Mouse (Mus musculus) heart, adult 18-20 months (tissue): Measurements from ENCODE around the gene Gnaq. TPM values are rescaled to one million over a fixed set of nuclear protein-coding genes. Genes with fewer than 3 reads are reported as not detected.

Experiments used
- DNase-seq, 2 experiments: peaks; one replicate each; pipeline ENCODE4 v3.0.0; 2021 to 2022; ENCODE audit warnings: mixed read lengths in 1 of 2
- total RNA-seq, 2 experiments: library from RNA; stranded (reverse); gene quantifications; 2 replicates each; pipeline ENCODE4 v1.2.3; 2021

Gene Gnaq
- total RNA-seq, 2 experiments from 2014 or later, result 22.3 to 23.9 TPM

DNA sequence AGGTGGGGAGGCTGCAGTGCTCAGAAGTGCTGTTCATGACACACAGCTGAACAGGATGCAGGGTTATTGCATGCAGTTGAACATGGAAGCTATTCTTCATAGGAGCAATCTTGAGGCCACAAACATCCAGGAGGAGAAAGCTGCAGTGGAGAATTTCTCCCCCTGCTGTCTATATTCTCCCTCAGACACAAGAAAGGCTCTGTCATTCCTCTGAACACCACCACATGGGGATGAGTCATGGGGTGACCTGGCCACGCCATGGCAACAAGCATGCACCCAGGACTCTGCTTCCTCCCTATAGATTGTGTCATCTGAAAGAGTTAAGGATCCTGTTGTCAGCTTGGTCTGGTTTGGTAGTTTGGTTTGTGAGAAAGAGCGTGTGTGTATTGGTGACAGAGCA is 239.0 kb downstream of the Gnaq start:
- DNase-seq, result no peak

DNA sequence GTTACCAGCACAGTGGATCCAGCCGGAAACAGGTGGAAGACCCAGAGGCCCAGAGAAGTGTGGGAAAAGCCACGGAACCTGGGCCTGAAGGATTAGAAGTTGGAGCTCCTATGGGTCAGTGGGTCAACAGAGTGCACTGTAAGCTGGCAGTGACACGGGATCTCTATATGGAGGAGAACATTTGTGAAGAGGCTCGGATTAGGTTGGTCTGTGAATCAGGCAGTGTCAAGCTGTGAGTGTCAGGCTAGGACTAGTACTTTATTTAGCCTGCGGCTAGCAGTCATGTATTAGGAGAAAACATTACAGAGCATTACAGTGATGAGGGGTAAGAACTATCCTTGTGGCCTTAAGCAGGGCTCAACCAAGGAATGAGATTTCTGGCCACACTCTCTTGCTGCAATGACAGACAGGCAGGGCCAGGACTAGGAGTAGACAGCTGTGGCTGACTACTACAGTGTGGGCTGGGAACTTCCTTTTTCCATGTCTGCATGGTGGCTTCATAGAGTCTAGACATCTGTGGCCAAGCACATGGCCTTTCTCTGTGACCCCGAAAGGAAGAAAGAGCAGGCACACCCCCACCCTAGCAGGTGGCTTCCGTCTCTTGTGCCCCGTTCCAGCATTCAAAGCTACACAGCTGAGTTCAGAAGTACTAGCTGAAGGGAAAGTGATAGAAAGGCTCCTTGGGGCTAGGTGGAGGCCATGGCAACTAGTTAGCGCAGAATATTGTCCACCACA is 240.3 kb downstream of the Gnaq start:
- peak; percentile 25 to 47 for DNase-seq

DNA sequence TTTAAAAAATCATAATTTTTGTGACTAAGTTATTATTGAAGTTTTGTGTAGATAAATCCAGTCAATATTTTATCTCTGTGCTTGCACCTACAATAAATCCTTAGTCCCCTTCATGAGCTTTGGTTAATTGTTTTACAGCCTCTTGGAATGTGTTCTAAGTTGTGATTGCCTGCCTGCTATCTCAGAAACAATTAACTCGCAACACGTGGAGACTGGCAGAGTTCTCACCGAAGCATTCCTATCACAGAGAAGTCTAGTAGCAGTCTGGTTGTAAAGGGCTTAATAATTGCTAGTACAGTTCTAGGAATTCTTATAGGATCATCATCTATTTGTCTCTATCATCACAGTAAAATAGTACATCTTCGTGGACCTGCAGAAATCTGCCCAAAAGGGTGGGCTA is 243.2 kb downstream of the Gnaq start:
- no peak for DNase-seq

DNA sequence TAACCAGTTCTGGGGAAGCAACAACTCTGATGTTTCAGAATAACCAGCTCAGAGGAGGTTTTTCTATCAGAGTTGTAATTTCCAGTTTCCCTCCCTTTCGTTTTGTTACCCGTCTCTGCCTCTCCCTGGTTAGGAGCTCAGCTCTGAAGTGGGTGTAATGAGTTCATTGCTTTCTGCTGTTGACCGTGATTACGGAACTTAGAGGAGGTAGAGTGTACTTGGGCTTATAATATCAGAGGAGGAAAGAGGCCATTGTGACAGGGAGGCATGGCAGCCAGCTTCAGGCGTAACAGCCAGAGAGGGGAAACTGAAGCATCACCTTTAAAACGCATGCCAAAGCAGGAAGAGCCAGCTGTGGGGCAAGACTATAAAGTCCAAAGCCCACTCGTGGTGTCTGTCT is 245.9 kb downstream of the Gnaq start:
- DNase-seq, result no peak

DNA sequence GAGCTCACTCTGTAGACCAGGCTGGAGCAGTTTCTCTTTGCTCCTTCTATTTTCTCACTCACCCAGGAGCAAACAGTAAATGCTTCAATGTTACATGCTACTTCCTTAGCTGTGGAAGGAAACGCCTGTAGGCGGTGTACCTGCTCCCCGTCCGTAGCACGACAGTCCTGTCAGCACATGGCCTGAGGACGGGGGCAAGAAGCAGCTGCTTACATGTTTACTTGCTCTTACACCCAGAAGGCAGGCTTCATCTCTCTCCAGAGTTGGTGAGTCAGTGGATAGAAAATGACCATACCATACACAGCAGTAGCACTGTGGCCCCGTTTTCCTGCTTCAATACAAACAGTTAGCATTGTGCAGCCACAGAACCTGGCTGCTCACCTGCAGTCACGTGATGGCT is 247.1 kb downstream of the Gnaq start:
- no peak for DNase-seq

DNA sequence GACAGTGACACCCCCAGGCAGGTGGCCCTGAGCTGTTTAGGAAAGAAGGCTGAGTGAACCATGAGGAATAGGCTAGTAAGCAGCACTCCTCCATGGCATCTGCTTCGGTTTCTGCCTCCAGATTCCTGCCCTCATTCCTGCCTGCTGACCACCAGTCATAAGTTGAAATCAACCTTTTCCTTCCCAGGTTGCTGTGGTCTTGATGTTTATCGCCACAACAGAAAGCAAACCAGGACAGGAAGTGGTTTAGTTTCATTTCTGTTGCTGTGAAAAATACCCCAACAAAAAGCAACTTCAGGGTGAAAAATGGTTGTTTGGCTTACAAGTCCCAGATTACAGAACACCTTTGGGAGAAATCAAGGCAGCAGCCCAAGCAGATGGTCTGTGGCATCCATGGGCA is 249.8 kb downstream of the Gnaq start:
- DNase-seq, result no peak

DNA sequence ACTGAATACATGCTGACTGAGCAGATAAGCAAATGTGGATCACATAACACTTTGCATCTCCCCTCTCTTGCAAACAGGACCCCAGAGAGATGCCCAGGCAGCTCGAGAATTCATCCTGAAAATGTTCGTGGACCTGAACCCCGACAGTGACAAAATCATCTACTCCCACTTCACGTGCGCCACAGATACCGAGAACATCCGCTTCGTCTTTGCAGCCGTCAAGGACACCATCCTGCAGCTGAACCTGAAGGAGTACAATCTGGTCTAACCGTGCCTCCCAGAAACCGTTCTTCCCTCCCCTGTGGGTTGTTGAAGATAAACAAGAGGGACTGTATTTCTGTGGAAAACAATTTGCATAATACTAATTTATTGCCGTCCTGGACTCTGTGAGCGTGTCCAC is 250.5 kb downstream of the Gnaq start:
- no peak for DNase-seq

DNA sequence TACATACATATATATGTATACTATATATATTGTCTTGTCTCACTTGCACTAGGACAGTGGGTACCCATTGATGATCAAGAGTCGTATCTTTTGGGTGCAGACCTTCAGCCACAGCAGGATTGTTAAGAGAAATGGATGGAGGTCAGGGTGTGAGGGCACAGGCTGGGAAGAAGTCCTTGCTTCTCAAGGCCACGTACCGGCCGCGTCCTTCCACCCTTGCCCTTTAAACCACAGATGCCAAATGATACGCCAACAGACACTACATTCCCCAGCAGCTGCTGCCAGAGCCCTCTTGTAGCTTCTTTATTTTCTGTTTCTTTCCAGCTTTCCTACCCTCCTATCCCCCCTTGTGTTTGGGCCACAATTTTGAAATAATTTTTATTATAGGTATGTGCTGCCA is 251.5 kb downstream of the Gnaq start:
- no peak for DNase-seq

DNA sequence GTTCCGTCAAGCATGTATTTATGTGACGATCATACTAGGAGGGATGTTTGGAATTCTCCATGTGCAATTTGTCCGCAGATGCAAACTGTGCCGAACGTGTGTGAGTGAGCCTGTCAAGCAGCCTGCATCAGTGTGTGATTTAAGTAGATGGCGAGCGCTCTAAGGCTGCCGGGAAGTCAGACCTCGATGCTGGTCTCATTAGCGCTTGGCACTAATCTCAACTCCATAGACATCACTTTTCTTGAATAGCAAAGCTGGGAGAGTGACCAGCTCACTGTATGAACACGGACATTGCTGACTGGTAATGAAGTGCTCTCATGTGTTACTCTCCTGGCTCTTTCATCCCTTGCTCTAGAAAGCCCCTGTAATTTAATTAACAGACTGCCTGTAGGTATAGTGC is 252.3 kb downstream of the Gnaq start:
- no peak for DNase-seq

DNA sequence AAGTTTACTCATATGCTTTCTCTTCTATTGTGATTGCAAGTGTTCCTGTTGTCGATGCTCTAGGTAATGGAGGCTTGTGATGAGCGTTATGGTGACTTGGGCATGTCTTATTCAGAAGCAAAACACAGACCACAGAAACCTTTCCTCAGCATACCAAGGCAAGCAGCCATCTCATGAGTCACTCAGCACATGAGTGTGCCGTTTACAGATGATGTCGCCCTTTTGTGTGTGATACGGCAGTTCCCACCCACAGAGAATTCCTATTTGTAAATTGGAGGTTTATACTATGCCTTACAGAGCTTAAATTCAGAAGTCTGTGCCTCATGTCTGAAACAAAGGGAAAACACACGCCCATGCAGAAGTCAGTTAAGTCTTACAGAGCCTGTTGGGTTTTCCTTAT is 253.9 kb downstream of the Gnaq start:
- DNase-seq, result peak; percentile 17 to 20

DNA sequence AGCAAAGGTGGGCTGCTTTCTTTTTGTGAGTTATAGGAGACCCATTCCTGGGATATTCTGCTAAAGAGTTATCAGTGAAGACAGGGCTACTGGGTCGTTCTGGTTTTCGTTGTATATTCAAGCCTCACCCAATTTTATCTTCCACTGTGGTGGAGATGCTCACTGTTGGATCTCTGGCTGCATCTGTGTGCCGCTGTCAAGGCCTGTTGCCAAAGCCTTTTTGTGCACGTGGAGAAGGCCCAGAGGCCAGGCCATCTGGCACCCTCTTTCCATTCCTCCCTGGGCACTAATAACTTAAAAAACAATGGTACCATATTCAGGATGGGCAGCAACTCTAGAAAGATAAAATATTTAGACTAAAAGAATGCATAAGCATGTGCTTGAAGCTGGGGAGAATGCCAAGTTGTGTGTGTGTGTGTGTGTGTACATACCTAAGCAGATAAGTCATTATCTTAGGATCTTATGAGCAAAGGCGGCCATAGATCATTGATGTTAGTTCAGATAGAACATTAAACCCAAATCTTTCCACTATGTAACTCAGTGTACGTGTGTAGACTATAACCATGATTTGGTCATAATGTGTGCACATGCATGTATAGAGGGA is 257.7 kb downstream of the Gnaq start:
- no peak for DNase-seq

DNA sequence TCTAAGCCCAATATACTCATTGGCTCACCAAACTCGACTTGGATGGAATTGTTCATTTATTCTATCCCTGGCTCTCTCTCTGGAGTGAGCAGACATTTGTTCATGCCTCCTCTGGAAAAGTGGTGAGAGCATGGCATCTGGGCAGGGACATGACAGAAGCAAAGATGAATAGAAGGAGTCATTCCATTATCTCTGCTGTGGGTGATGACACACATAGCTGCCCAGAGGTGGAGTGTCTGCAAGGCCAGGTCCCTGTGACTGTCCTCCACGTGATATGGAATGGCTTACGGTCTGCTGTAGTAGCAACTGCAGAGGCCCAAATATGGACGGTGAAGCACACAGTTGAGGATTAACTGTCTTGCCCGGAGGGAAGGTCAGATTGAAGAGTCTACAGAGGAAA is 261.8 kb downstream of the Gnaq start:
- no peak for DNase-seq

DNA sequence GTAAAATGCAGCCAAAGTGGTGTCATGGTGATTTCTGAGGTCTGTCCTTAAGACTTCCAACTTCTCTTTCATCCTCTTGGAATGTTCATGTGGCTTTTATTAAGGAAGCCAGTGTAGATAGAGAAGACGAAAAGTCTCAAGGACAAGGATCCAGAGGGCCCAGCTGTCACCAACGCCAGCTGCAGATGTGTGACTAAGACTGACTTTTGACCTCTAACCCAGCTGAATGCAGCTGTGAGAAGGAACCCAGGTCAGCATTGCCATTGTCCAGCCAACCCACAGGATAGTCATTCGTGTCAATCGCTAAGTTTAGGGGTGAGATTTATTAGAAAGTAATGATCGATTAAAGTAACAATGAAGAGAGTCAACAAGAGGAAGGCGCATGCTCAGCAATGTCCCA is 270.5 kb downstream of the Gnaq start:
- peak; percentile 48 to 65 for DNase-seq

DNA sequence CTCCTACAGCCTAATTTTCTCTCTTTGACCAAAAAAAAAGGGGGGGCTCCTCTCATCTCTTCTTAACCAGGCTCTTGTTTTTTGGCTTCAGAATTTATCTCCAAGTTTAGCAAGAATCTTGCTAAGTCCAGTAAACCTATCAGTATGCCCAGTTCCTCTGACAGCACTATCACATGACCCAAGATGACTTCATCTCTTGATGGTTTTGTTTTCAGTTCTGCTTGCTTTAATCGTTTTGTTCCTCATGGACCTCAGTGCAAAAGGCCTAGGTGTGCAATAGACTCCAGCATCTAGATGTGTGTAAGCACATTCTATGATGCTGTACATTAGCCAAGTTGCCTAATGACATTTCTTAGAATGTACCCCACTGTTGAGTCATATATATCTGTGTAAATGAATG is 275.1 kb downstream of the Gnaq start:
- no peak for DNase-seq

DNA sequence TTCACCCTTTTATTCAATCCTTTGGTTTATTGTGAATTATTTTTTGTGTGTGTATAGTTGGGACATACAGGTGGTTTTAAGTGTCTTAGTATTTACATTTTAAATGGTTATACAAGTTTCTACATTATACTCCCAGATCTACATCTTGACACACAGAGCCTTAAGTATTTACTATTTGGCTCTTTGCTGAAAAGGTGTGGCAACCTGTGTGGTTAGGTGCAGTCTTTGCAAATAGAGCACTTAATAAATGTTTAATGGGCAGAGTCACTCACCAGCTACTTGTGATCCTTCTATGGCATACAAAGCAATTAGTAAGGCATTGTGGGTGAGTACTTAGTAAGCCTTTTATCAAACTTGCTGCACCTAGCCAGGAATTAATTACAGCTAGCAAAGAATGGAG is 278.7 kb downstream of the Gnaq start:
- no peak for DNase-seq

DNA sequence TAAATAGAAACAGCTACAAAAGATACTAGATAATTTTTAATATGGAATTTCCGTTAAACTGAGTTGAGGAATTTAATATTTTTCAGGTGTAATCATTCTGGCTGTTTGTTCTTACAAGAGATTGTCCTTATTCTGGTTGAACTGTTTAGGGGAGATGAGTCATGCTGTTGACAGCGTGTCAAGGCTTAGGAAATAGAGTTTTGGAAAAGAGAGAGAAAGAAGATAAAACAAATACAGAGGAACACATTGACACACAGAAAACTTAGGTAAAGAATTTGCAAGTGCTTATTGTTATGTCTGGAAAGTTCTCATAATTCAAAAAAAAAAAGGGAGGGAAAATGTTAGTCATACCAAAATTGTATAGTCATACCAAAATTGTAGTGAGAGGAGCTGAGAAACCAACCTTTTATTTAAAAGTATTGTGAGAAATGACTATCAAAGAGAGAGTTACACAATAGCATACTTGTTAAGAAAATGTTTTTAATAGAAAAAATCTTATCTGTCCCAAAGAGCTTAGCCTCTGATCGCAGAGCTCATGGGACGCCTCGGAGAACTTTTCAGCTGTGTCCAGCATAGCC is 285.5 kb downstream of the Gnaq start:
- no peak for DNase-seq

DNA sequence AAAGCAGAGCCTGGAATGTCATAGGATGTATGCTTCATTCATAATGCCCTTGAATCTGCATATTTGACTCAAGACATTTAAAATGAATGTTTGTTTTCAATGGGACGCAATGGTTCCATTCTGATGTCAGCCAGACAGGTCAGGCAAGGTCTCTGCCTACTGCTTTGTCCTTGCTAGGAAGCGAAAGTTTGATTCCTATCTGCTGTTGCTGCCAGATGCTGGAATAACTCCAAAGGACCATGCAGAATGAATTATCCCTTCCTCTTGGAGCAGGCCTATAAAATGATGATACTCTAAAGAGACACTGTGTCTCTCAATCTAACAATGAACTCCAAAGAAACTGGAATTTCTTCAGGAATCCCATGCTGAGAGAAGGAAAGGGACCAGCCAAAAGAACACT is 293.0 kb downstream of the Gnaq start:
- DNase-seq, result no peak

DNA sequence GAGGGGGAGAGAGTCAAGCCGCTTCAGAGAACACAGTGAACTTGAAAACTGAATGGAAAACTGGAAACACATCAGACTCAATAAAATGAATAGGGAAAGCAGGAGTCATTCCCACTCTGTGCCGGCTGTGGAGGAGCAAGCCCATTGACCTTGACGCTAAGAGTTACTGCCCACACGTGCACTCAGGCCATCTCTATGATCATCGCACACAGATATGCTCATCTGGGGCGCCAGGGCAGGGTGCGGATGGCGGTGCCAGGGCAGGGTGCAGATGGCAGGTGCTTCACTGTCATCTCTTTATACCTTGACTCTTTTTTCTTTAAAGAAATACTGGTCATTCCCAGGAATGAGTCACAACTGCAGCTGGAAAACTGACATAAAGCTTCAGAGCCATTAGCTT is 298.7 kb downstream of the Gnaq start:
- no peak for DNase-seq

DNA sequence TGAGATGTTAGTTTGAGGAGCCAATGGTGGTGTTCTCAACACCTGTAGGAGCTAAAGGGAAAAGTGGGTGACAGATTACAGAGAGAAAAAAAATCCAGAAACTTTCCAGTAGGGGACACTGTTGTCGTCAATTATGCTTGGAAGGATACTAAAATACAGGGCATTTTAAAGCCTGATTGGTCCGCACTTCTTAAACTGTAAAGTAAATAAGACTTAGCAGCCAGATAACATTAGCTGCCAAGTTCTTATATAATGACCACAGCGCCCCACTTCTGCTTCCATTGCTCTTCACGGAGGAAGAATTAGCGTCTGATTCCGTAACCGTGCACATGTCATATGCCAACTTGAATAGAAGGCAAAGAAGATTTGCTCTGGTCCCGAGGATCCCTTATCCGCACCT is 302.2 kb downstream of the Gnaq start:
- peak in 1 of 2 experiments; percentile 40 for DNase-seq

DNA sequence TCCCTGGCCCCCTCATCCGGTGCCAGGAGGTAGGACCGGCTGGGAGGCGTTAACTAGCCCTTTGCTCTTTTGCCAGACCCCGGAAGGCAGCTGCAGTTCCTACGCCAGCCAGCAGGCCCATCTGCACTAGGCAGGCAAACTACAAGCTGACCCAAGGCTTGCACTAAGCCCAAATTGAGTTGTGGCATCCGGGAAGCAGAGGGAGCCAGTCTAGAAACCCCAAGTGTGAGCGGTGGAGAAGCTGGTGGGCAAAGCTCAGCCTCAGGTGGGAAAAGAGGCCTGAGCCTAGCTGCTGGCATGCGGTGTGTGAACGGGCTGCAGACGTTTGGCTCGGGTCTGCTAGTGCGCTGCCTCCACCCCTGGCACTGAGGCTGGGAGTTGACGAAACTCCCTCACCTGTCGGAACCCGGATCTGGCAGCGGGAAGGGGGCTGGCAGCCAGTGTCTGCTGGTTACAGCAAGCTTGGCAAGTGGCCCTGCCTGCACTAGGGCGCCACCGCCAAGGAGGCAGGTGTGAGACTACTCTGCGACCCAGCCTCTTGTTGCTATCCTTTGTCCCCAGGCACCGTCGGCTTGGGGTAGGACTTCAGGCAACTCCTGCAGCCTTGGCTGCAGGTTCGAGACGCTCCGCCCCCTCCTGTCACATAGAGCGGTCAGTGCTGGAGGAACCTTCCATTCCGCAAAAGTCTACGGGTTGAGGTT is 303.1 kb downstream of the Gnaq start, which contains the start of gene Gna14:
Gene Gna14, plus strand, starts transcription at position 232 of the 701 bp plus-strand sequence.
- peak; percentile 56 to 76 for DNase-seq

DNA sequence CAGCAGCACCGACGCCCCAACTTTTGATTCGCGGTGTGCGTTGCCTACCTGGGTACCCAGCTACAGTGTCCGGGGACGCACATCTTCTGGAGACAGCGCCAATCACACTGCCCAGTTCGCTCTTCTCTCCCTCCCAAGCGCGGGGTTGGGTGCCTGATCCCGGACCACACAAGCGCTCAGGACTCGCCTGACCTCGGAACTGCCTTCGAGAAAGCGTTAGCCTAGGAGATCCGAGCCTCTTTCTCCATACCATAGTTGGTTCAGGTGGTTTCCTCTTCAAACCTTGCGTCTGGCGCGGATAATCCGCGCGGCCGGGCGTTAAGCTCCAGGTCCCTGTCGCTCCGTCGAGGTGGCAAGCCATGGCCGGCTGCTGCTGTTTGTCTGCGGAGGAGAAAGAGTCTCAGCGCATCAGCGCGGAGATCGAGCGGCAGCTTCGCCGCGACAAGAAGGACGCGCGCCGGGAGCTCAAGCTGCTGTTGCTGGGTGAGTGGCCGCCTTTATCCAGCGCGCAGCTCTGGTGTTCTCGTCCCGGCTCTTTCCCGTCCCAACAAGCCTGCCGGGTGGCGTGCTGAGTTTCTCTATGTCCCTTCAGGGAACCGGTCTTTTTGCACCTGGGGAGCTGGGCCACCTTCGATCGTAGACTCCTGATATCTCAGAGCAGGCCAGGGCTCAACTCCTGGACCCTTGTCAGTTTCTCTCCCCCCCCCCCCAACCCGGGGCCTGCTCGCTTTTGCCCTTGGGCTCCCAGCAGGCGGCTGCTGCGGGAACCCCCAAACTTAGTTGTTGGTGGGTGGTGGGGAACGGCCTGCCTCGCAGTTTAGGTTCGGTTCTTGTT is 303.9 kb downstream of the Gnaq start:
- DNase-seq, result no peak
